Mouse (Mus musculus) CH12.LX (cell line): ENCODE data around the gene Acsl3. TPM values are rescaled to one million over a fixed set of nuclear protein-coding genes. Genes with fewer than 3 reads are reported as not detected.

Experiments
- DNase-seq: peaks from one replicate; pipeline ENCODE4 v3.0.0-alpha.2; 2013; ENCODE audit errors: extremely low read depth
- H3K27ac ChIP-seq: 2 replicates; pipeline ENCODE4 v1.5.1; 2012; ENCODE audit warnings: low read depth, mild to moderate bottlenecking, control low read depth, moderate library complexity; ENCODE audit not compliant: insufficient read depth
- H3K27me3 ChIP-seq: replicated peaks from 2 replicates; pipeline ENCODE3; 2012; ENCODE audit warnings: inconsistent platforms
- H3K36me3 ChIP-seq, 2 experiments: replicated peaks in 1 of 2; 2 replicates each; pipeline versions ENCODE3 to v1.6.1; 2012; ENCODE audit warnings: inconsistent platforms in 1 of 2, low read length in 1 of 2, mild to moderate bottlenecking in 1 of 2, mixed read lengths in 1 of 2, moderate library complexity in 1 of 2; ENCODE audit not compliant: control insufficient read depth in 1 of 2, insufficient read depth in 1 of 2
- H3K4me1 ChIP-seq, 2 experiments: 2 replicates each; pipeline ENCODE4 v1.6.1; 2012; ENCODE audit warnings: inconsistent platforms in 1 of 2, moderate library complexity in 1 of 2; ENCODE audit not compliant: insufficient read depth in 2 of 2, control insufficient read depth in 1 of 2
- H3K4me2 ChIP-seq: 2 replicates; pipeline ENCODE4 v1.6.1; 2012; ENCODE audit warnings: low read depth, mild to moderate bottlenecking, control low read depth; ENCODE audit not compliant: poor library complexity, insufficient read depth, severe bottlenecking
- H3K4me3 ChIP-seq, 3 experiments: fragments of 150-350 bp in 1 of 3; sonication (generic) in 1 of 3; replicated peaks in 1 of 3; 2 replicates each; pipeline versions ENCODE3 to v1.5.1; 2011 to 2012; ENCODE audit warnings: low read depth in 2 of 3, low read length in 2 of 3, mild to moderate bottlenecking in 2 of 3, moderate library complexity in 2 of 3, control low read depth in 1 of 3, improper control_type of control experiment in 1 of 3, inconsistent platforms in 1 of 3, mixed read lengths in 1 of 3; ENCODE audit not compliant: poor library complexity in 1 of 3
- H3K79me2 ChIP-seq: replicated peaks from 2 replicates; pipeline ENCODE4 v1.6.1; 2012; ENCODE audit warnings: mild to moderate bottlenecking, moderate library complexity; ENCODE audit not compliant: control insufficient read depth, poor library complexity, insufficient read depth, severe bottlenecking; ENCODE audit errors: extremely low read depth
- H3K9ac ChIP-seq: 2 replicates; pipeline ENCODE4 v1.6.1; 2012; ENCODE audit warnings: low read depth, mild to moderate bottlenecking, control low read depth, moderate library complexity; ENCODE audit not compliant: insufficient read depth
- H3K9me3 ChIP-seq: replicated peaks from 2 replicates; pipeline ENCODE3; 2012; ENCODE audit warnings: low read length, inconsistent platforms, mixed read lengths
- CTCF ChIP-seq, 2 experiments: IDR thresholded peaks in 1 of 2; conservative IDR thresholded peaks in 1 of 2; 2 replicates each; pipeline ENCODE4 v1.5.1; 2011 to 2012; ENCODE audit warnings: low read depth in 2 of 2, low read length in 2 of 2, improper control_type of control experiment in 1 of 2, inconsistent platforms in 1 of 2, mild to moderate bottlenecking in 1 of 2, moderate library complexity in 1 of 2
- ELF1 ChIP-seq: IDR thresholded peaks from 2 replicates; pipeline ENCODE4 v1.6.1; 2014; ENCODE audit warnings: low read depth, mild to moderate bottlenecking, inconsistent platforms, low read length, improper control_type of control experiment
- EP300 ChIP-seq: IDR thresholded peaks from 2 replicates; pipeline ENCODE4 v1.6.1; 2011; ENCODE audit warnings: low read length, improper control_type of control experiment
- ETS1 ChIP-seq: conservative IDR thresholded peaks from 2 replicates; pipeline ENCODE4 v1.6.1; 2012; ENCODE audit warnings: low read depth, mild to moderate bottlenecking, inconsistent platforms, low read length, improper control_type of control experiment, moderate library complexity
- HCFC1 ChIP-seq: IDR thresholded peaks from 2 replicates; pipeline ENCODE4 v1.6.1; 2012; ENCODE audit warnings: low read depth, mild to moderate bottlenecking, inconsistent platforms, low read length, improper control_type of control experiment
- JUND ChIP-seq: conservative IDR thresholded peaks from 2 replicates; pipeline ENCODE4 v1.6.1; 2011; ENCODE audit warnings: low read depth, low read length, improper control_type of control experiment
- MAFK ChIP-seq: IDR thresholded peaks from 2 replicates; pipeline ENCODE4 v1.6.1; 2011; ENCODE audit warnings: low read length, improper control_type of control experiment; ENCODE audit not compliant: insufficient replicate concordance
- MAX ChIP-seq: IDR thresholded peaks from 2 replicates; pipeline ENCODE4 v1.6.1; 2011; ENCODE audit warnings: low read length, improper control_type of control experiment
- MAZ ChIP-seq: IDR thresholded peaks from 2 replicates; pipeline ENCODE4 v1.6.1; 2012; ENCODE audit warnings: low read depth, mild to moderate bottlenecking, inconsistent platforms, low read length, improper control_type of control experiment, moderate library complexity
- MEF2A ChIP-seq: IDR thresholded peaks from 2 replicates; pipeline ENCODE4 v1.6.1; 2014; ENCODE audit warnings: low read depth, mild to moderate bottlenecking, inconsistent platforms, low read length, improper control_type of control experiment, borderline replicate concordance
- MXI1 ChIP-seq: IDR thresholded peaks from 2 replicates; pipeline ENCODE4 v1.6.1; 2011; ENCODE audit warnings: mild to moderate bottlenecking, low read depth, low read length, improper control_type of control experiment
- MYC ChIP-seq: IDR thresholded peaks from 2 replicates; pipeline ENCODE4 v1.6.1; 2011; ENCODE audit warnings: low read depth, mild to moderate bottlenecking, improper control_type of control experiment, low read length
- NELFE ChIP-seq: IDR thresholded peaks from 2 replicates; pipeline ENCODE4 v1.6.1; 2011; ENCODE audit warnings: low read depth, low read length, improper control_type of control experiment
- NRF1 ChIP-seq: IDR thresholded peaks from 2 replicates; pipeline ENCODE4 v1.6.1; 2014; ENCODE audit warnings: low read depth, mild to moderate bottlenecking, inconsistent platforms, low read length, improper control_type of control experiment, moderate library complexity
- POLR2AphosphoS2 ChIP-seq: IDR thresholded peaks from 2 replicates; pipeline ENCODE4 v1.6.1; 2011; ENCODE audit warnings: low read depth, low read length, improper control_type of control experiment
- RAD21 ChIP-seq: IDR thresholded peaks from 2 replicates; pipeline ENCODE4 v1.6.1; 2011; ENCODE audit warnings: low read depth, mild to moderate bottlenecking, low read length, improper control_type of control experiment, moderate library complexity
- RCOR1 ChIP-seq: conservative IDR thresholded peaks from 2 replicates; pipeline ENCODE4 v1.6.1; 2012; ENCODE audit warnings: low read depth, mild to moderate bottlenecking, inconsistent platforms, low read length, improper control_type of control experiment
- TBP ChIP-seq: conservative IDR thresholded peaks from 2 replicates; pipeline ENCODE4 v1.6.1; 2011; ENCODE audit warnings: low read depth, low read length, improper control_type of control experiment
- TCF12 ChIP-seq: IDR thresholded peaks from 2 replicates; pipeline ENCODE4 v1.6.1; 2014; ENCODE audit warnings: low read depth, mild to moderate bottlenecking, inconsistent platforms, low read length, improper control_type of control experiment
- USF1 ChIP-seq: IDR thresholded peaks from 2 replicates; pipeline ENCODE4 v1.6.1; 2014; ENCODE audit warnings: low read depth, mild to moderate bottlenecking, inconsistent platforms, low read length, improper control_type of control experiment
- ZC3H11A ChIP-seq: IDR thresholded peaks from 2 replicates; pipeline ENCODE4 v1.6.1; 2012; ENCODE audit warnings: low read depth, mild to moderate bottlenecking, inconsistent platforms, low read length, improper control_type of control experiment
- ZMIZ1 ChIP-seq: IDR thresholded peaks from 2 replicates; pipeline ENCODE4 v1.6.1; 2012; ENCODE audit warnings: low read depth, mild to moderate bottlenecking, inconsistent platforms, low read length, improper control_type of control experiment
- ZNF384 ChIP-seq: IDR thresholded peaks from 2 replicates; pipeline ENCODE4 v1.6.1; 2012; ENCODE audit warnings: low read depth, low read length, improper control_type of control experiment, inconsistent platforms
- dilution Hi-C: fragments of 300-500 bp; cut with MboI; formaldehyde crosslinking; loops from 2 replicates; pipeline ENCODE4 v1.14.3; 2020; ENCODE audit warnings: low sequenced_read_pairs; ENCODE audit not compliant: extremely low pct_unique_long_range_greater_than_20kb, extremely low pct_ligation_motif_present
- in situ Hi-C: fragments of 300-500 bp; cut with MboI; formaldehyde crosslinking; loops from 3 replicates; pipeline ENCODE4 v1.14.3; 2019; ENCODE audit warnings: low sequenced_read_pairs, low pct_ligation_motif_present, low pct_unique_long_range_greater_than_20kb, mixed read lengths
- polyA plus RNA-seq: library from polyadenylated mRNA; unstranded; fragments of >175 nt; gene quantifications from 2 replicates; pipeline ENCODE4 v1.2.1, GENCODE M21; 2012; ENCODE audit warnings: low read depth; ENCODE audit not compliant: insufficient read length
- total RNA-seq, 2 experiments: library from RNA; depleted of rRNA; stranded (reverse); fragments of 300-350 nt in 1 of 2; fragments of >200 nt in 1 of 2; gene quantifications; 2 replicates each; pipeline ENCODE4 v1.2.3; 2012 to 2014

Acsl3 gene
- total and polyA plus RNA-seq, 3 experiments, result 19.0 to 57.5 (median 25.3) TPM

GRCm38 (mm10) chr1:78609134-78609907 is 48.3 kb upstream of the Acsl3 start:
- TF ChIP-seq ZMIZ1 (no peak), HCFC1 (no peak), MXI1 (no peak), RCOR1 (no peak), ELF1 (no peak), MAFK (no peak), USF1 (no peak), EP300 (no peak), NRF1 (no peak), MYC (no peak), ZC3H11A (no peak), MEF2A (no peak), ETS1 (no peak), TCF12 (no peak), TBP (no peak), ZNF384 (no peak)

GRCm38 (mm10) chr1:78611039-78611438 is 46.6 kb upstream of the Acsl3 start:
- Histone ChIP-seq H3K9ac (no peak overlapping the region), H3K4me2 (no peak overlapping the region), H3K27me3 (no peaks in the 10 kb centered on the region), H3K79me2 (no peaks in the 10 kb centered on the region), H3K27ac (no peak overlapping the region), H3K4me1 (peaks cover 0 to 9% of the 10 kb centered on the region in 2 experiments; a peak in 1 of 4 replicates), H3K36me3 (no peaks in the 10 kb centered on the region), H3K4me3 (no peak overlapping the region), H3K9me3 (no peaks in the 10 kb centered on the region)
- dilution Hi-C loops (no loop called here), in situ Hi-C loops (no loop called here)
- TF ChIP-seq NELFE (no peak), JUND (no peak), NRF1 (no peak), MXI1 (no peak), MYC (no peak), RAD21 (no peak), EP300 (no peak), POLR2AphosphoS2 (no peak), ZMIZ1 (no peak), MAX (no peak), MAZ (no peak), CTCF (conservative IDR thresholded peaks at IDR 0.05 in 1 of 2, IDR thresholded peaks at IDR 0.05 in 1 of 2; ENCODE audit: low read depth in 2 of 2, low read length in 2 of 2) (no peak)
- no peak for DNase-seq

More at GRCm38 (mm10) chr1:78609134-78609907, 48.3 kb upstream of the Acsl3 start:
- no peaks in the 10 kb centered on the region for H3K27me3 ChIP-seq
- in situ Hi-C loops, result no loop called here
- no peaks in the 10 kb centered on the region for H3K9me3 ChIP-seq
- no peak for DNase-seq
- H3K27ac ChIP-seq, result no peak overlapping the region
- dilution Hi-C loops, result no loop called here
- H3K36me3 ChIP-seq, result no peaks in the 10 kb centered on the region
- no peak overlapping the region for H3K4me2 ChIP-seq
- H3K9ac ChIP-seq, result no peak overlapping the region
- H3K4me1 ChIP-seq, result peaks cover 0 to 6% of the 10 kb centered on the region in 2 experiments; a peak in 1 of 4 replicates
- no peak overlapping the region for H3K4me3 ChIP-seq
- H3K79me2 ChIP-seq, result no peaks in the 10 kb centered on the region
